Mouse (Mus musculus): Measurements from ENCODE around the gene Mprip. TPM values are rescaled to one million over a fixed set of nuclear protein-coding genes. Genes with fewer than 3 reads are reported as not detected.
"Not testable (repeated sequence)": the region's sequence is repeated elsewhere in the genome, so short reads cannot be mapped to it uniquely, and the experiment has no call there.

Mprip gene
- polyA plus RNA-seq (2012; rRNA removed) = 136 and 151 TPM in 2 replicates

DNA sequence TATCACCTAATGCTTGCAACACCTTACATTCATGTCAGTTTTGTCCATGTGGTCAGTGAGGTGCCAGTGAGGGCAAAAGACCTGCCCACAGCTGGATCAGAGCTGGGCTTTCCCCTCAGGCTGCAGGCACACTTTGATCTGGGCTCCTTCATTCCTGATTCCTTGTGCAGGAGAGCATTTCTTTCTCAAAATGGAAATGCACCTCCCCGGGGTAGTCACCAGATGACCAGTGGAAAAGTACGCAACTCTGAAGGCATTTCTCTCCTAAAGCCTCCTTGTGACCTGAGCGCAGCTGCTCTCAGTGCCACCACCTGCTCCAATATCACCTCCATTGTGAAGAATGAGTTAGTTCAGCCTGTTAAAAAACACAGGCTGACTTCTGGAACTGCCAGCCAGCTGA, at the start of gene Mprip:
Gene Mprip, plus strand, starts transcription at position 301 of the 400 bp plus-strand sequence.
- no peak for DNase-seq (ENCODE audit: low spot score)

DNA sequence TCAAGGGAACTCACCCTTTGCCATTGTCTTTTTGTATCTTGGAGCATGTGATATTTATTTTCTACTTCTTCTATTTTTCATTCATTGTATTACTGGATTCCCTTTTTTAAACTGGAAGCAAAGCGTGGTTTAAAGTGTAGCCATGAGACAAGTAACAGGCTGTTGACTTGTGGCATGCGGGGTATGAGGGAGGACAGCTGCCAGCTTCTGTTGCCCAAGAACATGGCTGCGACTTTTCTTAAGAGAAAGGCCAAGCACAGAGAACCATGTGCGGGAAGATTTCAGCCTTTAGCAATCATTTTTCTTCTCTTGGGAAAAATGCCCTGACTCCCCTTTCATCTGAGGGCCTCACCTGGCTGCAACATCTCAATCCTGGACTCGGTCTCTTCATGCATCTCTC, 49.5 kb upstream of the Mprip start:
- no peak for DNase-seq (ENCODE audit: low spot score)

DNA sequence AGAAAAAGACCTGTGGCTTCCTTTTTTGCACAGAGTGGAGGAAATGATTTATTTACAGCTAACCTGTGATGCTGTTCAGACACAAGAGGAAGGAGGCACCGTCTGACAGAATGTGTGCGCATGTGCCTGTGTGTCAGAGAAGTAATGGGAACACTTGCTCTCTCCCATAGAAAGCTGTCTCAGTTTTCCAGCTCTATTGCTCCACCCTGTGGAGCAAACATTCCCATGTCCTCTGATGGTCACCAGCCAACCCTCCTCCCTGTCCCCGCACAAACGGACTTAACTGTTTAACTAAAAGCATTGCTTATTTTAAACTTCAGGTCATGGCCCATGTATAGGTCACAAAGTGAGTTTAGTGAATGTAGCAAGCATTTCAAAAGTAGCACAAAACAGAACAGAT, 47.0 kb upstream of the Mprip start:
- DNase-seq (ENCODE audit: low spot score) = no peak

DNA sequence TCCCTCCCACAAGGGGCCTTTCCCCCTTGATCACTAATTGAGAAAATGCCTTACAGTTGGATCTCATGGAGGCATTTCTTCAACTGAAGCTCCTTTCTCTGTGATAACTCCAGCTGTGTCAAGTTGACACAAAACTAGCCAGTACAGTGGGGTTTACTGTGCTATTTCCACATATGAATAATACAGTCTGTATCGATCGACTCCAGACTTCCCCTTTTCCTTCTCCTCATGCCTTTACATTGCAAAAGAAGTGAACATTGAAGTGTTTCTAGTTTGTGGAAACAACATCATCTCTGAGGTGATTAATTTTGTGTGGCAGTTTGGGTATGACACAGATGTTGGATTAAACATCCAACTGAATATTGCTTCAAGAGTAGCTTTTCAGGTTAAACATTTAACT, 44.1 kb upstream of the Mprip start:
- DNase-seq (ENCODE audit: low spot score) = not testable (repeated sequence)

DNA sequence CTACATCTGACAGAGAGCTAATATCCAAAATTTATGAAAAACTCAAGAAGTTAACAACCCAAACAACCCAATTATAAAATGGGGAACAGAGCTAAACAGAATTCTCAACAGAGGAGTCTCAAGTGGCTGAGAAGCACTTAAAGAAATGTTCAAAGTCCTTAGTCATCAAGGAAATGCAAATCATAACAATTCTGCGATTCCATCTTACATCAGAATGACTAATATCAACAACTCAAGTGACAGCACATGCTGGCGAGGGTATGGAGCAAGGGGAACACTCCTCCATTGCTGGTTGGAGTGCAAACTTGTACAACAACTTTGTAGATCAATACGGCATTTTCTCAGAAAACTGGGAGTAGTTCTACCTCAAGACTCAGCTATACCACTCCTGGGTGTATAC, 38.9 kb upstream of the Mprip start:
- DNase-seq (ENCODE audit: low spot score) = no peak

DNA sequence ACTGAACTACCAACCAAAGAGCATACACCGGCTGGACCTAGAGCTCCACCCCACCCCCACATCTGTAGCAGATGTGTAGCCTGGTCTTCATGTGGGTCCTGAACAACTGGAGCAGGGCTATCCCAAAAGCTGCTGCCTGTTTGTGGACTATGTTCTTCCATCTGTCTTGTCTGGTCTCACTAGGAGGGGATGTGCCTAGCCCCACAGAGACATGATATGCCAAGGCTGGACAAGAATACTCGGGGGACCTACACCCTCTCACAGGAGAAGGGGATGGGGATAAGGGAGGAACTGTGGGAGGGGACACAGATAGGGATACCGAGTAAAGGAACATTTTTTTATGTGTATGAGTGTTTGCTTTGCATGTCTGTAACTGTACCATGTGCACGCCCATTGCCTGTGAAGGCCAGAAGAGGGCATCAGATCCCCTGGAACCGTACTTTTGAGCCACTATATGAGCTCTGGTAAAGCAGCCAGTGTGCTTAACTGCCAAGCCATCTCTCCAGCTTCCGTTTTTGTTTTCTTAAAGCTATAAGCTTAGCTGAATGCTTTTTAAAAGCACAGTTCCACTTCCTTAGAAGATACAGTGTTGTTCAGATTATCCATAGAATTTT, 37.0 kb upstream of the Mprip start:
- no peak for DNase-seq (ENCODE audit: low spot score)

DNA sequence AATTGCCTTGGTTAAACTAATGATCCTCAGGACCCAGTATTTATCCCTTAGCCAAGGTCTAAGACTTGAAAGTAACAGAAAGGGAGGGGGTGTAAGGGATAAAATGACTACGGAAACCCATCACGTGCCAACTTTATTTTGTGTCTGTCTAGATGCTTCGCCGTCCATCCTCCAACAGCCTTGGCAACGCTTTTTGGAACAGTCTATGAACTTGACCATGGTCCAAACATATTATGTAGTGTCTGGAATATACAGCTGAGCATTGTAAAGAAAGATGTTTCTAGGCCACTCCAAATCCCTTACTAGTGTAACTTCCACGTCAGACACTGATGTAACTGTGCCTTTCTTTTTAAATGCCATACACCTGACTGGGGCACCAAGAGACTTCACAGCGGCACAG, 34.9 kb upstream of the Mprip start:
- no peak for DNase-seq (ENCODE audit: low spot score)

DNA sequence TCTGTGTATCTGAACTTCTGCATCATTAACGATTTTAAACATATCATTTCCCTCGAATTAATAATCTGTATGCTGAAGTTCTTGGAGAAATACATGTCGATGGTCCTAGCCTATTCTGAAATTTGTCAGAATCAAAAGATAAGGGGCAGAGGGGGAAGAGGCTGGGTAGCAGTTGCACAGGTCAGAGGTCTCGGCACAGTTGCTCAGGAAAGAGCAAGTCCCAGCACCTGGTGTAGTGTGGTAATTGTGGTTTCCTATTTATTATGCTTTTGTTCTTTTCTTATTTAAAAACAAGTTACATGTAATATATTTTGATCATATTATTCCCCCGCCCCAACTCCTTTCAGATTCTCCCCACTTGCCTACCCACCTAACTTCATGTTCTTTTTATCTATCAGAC, 32.9 kb upstream of the Mprip start:
- no peak for DNase-seq (ENCODE audit: low spot score)

DNA sequence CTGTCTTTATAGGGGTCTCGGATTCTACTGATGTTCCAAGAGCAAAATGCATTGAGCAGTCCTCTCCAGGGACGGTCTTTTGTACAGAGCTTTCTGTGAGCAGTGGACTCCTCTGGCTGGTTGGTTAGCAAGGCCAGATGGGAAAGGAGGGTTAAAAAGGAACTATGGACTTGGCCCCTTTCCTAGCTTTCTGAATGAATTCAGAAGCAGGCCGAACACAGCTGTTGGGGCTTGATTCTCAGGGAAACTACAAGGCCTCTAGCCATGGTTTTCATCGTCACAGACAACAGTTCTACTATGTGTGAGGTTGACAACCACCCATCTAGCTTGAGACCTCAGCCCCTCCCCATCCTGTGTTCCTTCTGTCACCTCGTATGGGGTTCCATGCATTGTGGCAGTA, 31.2 kb upstream of the Mprip start:
- DNase-seq (ENCODE audit: low spot score) = no peak

DNA sequence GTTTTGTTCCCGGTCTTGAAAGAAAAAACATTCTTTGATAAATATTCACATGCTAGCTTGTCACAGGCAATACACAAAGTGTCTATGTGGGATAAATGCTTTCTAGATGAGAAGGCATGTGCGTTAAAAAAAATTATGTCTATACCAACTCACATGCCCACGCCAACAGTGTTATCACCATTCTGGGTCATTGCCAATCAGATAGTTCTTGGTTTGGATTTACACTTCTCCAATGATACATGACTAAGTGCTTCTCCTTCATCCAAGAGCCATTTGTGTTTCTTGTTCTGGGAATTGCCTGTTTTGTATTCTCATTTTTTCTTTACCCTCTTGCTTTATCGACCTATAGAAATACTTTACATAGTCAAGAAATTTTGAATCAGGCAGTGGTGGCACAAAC, 29.1 kb upstream of the Mprip start:
- DNase-seq (ENCODE audit: low spot score) = no peak

DNA sequence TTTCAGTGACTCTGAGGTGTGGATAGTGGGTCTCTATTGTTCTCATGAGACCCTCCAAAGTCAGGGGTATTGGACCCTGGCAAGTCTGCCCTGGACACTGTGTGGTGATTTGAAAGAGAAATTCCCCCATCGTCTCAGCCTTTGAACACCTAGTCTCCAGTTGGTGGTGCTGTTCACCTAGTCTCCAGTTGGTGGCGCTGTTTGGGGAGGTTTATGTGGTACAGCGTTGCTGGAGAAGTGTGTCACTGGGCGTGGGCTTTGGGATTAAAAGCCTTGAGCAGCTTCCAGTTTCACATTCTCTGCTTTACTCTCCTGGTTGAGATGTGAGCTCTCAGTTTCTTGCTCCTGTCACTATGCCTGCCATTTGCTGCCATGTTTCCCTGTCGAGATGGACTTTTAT, 28.1 kb upstream of the Mprip start:
- DNase-seq (ENCODE audit: low spot score) = no peak

DNA sequence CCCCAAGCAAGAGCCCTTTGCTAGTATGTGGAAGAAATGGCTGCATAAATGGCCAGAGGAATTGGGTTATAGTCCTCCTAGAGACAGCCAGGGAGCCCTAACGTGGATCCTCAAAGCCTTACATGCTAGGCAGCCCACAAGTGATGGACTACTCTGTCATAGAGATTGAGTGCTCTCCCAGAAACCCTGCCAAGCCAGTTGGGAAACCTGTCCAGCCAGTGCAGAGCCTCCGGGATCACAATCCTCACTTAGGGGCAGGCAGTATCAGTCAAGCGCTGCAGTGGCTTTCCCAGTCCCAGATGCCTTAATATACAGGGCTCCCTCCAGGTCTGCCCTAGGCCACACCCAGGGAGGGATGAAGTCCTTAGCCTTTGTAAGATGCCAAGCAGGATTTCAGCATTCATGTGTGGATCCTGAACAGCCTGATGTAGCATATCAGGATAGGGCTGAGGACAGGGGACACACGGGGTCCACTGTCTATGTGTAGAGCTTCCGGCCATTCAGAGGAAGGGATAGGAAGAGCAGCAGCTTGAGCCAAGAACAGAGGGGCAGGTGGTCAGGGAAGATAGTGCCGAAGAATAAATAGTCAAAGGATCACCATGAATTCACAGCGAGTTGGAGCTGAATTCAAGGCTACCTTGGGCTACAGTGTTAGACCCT, 27.0 kb upstream of the Mprip start:
- no peak for DNase-seq (ENCODE audit: low spot score)

DNA sequence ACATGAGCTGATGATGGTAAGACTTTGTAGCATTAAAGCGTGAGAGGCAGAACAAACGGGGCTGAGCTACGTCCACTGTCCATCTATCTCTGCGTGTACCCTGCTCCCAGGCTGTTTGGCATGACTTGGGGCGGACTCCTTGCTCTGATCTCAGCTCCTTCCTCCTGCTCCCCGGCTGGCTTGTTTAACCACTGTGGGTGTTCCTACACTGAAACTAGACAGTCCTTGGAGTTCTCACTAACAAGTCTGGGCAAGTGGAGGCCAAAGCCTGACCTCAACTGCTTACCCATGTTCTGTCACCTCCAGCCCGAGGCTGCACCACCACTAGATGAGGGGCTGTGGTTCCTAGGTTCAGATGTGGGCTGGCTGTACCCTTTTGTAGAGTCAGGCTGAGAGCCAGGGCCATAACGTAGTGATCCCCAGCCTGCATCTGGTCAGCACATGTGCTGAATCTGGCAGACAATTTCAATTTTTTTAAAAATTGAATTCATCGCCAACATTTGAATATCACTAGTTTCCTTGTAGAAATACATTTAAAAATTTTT, 25.8 kb upstream of the Mprip start:
- DNase-seq (ENCODE audit: low spot score) = peak; percentile 35

DNA sequence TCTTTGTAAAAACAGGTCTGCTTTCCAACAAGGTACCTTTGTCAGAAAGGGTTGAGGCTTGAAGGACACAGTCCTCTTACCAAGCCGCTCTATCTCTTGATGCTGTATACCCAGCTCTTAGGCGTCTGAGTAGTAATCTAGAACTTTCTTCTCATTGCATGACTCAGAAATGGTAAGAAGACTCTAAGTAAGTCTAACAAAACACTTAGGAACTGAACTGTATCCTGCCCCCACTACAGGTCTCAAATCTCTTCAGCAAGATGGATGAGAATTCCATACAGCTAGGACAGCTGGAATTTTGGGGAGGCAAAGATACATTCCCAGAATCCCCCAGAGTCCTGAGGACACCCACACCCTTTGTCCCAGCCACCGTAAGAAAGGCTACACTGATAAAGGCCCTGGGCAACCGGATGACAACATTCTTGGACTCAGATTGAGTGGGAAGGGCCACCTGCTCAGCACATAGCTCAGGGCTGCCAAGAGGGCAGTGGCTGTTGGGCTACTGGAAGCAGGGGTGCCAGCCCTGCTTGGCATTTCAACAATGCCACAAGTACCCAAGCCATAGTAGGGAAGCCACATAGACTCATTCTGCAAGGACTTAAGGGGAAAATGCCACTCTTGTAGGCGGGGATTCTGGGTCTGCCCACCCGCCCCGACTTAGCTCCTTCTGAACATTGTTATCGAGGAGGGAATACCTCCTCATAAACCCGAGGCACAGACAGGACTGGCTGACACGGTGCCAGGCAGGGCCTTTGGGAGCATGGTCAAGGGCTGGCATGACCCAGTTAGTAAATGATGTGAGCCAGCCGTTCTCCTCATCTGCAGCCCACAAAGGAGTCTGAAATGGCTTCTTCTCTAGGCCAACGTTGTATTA, 25.0 kb upstream of the Mprip start:
- DNase-seq (ENCODE audit: low spot score) = no peak

DNA sequence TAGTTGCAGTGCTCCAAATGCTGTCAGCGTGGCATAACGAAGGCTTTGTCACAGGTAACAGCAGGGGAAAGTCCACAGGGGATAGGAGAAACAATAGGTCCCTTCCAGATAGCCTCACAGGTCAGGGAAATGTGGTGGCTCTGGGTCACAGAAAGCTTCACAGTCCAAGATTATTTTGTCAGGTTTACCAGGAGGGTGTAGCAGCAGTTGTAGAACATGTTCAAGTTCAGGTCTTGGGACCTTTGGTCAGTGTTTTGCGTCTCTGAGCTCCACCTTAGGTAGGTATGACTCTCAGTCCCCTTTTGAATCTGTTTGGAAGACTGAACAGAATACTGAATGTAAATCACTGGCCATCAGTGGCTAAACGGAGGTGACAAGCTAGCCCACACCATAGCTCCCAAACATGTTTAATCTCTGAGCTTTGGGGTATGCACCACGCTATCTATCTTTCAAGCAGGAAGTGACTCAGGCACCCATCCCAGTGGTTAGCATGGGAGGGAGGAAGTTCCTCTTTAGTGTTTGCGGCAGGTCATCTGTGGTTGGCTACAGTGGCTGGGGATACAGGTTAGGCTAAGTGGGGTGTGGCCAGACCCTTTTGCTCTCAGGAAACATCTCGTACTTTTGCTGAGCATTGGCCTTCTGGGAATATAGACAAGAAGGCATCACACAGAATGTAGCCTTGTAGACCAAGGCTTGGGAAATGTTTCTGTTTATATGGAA, 24.2 kb upstream of the Mprip start:
- no peak for DNase-seq (ENCODE audit: low spot score)

DNA sequence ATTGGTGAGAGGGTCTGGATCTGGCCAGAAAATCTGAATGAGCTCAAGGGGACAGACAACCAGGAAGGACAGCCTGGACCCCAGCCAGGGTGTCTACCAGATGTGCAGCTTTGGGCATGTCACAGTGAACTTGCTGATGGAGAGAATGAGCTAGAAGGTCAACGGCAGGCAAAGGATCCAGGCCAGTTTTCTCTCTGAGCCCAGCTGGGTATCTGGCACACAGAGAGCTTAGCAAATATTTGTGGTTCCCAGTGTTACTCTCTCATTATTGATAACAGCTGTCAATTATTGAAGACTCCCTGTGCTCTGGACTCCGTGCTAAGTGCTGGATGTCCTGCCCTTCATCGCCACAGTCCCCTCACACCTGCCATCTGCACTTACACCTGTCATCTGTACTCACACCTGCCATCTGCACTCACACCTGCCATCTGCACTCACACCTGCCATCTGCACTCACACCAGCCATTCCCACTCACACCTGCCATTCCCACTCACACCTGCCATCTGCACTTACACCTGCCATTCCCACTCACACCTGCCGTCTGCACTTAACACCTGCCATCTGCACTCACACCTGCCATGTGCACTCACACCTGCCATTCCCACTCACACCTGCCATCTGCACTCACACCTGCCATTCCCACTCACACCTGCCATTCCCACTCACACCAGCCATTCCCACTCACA, 21.0 kb upstream of the Mprip start:
- no peak for DNase-seq (ENCODE audit: low spot score)

DNA sequence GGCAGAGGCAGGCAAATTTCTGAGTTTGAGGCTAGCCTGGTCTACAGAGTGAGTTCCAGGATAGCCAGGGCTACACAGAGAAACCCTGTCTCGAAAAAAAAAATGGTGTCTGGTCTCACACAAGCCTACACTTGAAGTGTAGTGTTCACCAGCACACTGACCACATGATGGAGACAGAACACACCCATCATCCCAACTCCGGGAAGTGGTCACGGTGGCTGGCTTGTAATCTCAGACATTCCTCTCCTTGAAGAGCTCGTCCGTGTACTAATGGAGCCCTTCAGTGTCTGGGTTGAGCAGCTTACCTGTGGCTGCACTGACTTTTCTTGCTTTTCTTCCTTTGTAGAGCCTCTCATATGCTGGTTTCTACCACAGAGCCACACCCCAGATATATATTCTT, 19.9 kb upstream of the Mprip start:
- no peak for DNase-seq (ENCODE audit: low spot score)

DNA sequence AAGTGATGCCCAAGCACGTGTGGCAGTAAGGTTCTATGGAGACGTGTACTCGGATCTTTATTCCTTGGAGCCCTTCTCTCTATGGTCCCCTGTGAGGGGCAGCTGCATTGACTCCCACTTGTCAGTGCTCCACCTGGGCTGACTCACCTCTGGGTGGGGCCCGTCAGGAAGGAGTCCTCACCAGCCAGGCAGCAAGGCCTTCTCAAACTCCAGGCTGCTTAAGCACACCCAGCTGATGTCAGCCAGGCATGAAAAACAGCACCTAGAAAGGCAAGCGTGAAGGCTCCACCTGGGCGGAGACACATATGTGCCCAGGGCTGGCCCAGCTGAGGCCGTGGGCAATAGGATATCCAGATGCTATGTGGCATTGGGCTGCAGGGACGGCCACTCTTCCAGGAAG, 18.7 kb upstream of the Mprip start:
- no peak for DNase-seq (ENCODE audit: low spot score)

DNA sequence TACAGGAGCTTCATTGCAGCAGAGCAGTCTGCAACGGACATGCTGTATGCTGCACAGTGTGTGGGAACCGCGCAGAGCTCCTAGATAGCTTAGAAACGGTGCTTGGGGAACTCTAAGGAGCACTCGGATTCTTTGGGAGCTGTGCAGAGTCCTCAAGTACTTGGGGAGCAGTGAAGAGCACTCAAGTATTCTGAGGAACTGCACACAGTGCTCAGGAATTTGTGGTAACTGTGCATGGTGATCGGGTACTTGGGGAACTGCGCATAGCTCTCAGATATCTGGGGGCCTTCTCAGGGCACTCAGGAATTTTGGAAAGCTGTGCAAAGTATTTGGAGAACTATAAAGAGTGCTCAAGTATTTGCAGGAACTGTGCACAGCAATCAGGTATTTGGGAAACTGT, 16.1 kb upstream of the Mprip start:
- no peak for DNase-seq (ENCODE audit: low spot score)

DNA sequence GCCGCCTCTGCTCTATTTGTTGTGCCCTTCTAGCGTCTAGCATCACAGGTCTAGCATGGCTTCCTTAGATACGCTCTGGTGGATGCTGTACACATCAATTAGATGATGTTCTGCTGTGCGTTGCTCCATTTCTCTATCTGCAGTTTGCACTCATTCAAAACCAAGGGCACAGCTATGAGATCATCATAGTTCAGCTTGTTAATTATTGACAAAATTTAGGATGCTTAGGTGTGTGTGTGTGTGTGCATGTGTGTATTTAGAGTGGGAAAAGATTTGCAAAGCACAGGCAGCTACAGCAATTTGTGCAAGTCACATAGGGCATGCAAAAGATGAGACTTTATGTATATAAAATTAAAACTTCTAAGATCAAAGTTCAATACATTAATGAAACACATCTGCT, 12.0 kb upstream of the Mprip start:
- no peak for DNase-seq (ENCODE audit: low spot score)

DNA sequence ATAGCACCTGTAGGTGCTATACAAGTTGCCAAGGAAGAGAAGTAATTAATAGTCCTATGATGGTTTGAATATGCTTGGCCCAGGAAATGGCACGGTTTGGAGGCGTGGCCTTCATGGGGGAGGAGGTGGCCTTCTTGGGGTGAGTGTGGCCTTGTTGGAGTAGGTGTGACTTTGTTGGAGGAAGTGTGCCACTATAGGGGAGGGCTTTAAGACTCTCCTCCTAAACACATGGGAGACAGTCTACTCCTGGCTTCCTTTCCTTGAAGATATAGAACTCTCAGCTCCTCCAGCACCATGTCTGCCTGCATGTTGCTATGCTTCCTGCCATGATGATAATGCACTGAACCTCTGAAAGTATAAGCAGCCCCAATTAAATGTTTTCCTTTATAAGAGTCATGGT, 8.1 kb upstream of the Mprip start:
- no peak for DNase-seq (ENCODE audit: low spot score)

DNA sequence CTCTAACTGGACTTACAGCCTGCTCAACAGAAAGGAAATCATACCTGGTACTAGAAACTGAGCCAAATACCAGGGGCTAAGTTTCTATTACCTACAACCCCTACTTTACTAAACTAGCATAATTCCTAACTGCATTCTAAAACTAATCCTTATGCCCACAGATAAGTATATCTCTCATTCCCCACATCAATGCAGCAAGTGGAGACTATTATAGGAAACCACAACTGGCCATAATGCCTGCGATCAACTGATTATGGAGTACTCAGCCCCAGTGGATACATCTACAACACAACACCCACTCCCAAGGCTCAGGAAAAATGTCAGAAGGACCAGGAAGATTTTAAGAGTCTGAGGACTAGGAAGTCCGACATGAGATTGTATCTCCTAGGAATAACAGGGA, 7.6 kb upstream of the Mprip start:
- DNase-seq (ENCODE audit: low spot score) = no peak

Measured in urinary bladder, adult 2 months (tissue).